Mouse (Mus musculus) hindbrain, embryonic 12.5 days (tissue): ENCODE results near the gene Lipm. TPM values are rescaled to one million over a fixed set of nuclear protein-coding genes. Genes with fewer than 3 reads are reported as not detected.

Experiments used
- ATAC-seq: fragments of 200-750 bp; cut with Nextera tagmentation; 2 replicates; pipeline ENCODE4 v1.8.0; 2017; ENCODE audit warnings: moderate TSS enrichment; ENCODE audit not compliant: low FRiP score
- H3K27ac ChIP-seq: fragments of 300-500 bp; sonication (generic); 2 replicates; pipeline ENCODE4 v1.5.1; 2016; ENCODE audit warnings: mild to moderate bottlenecking
- H3K27me3 ChIP-seq: fragments of 300-500 bp; sonication (generic); 2 replicates; pipeline ENCODE4 v1.6.1; 2016; ENCODE audit warnings: mild to moderate bottlenecking
- H3K36me3 ChIP-seq: fragments of 300-500 bp; sonication (generic); 2 replicates; pipeline ENCODE4 v1.6.1; 2016; ENCODE audit warnings: mild to moderate bottlenecking
- H3K4me1 ChIP-seq: fragments of 300-500 bp; sonication (generic); 2 replicates; pipeline ENCODE4 v1.6.1; 2016
- H3K4me2 ChIP-seq: fragments of 300-500 bp; sonication (generic); replicated peaks from 2 replicates; pipeline ENCODE4 v1.6.1; 2016; ENCODE audit warnings: mild to moderate bottlenecking
- H3K4me3 ChIP-seq: fragments of 300-500 bp; sonication (generic); 2 replicates; pipeline ENCODE4 v1.5.1; 2016; ENCODE audit warnings: mild to moderate bottlenecking
- H3K9ac ChIP-seq: fragments of 300-500 bp; sonication (generic); 2 replicates; pipeline ENCODE4 v1.6.1; 2016; ENCODE audit warnings: mild to moderate bottlenecking, moderate library complexity
- H3K9me3 ChIP-seq: fragments of 300-500 bp; sonication (generic); replicated peaks from 2 replicates; pipeline ENCODE4 v1.6.1; 2016; ENCODE audit warnings: mild to moderate bottlenecking
- WGBS: fragments of 180-500 bp; shearing (Covaris S2); methylation state at CpG from one replicate; pipeline ENCODE4 v1.1.7; 2016; 5-methylcytosine and 5-hydroxymethylcytosine counted together
- polyA plus RNA-seq: library from polyadenylated mRNA; unstranded; fragments of >200 nt; fragmentation: Nextera tagmentation; extraction: Ambion mirVana; gene quantifications from 2 replicates; pipeline ENCODE4 v1.2.1, GENCODE M21; 2016

Lipm gene
- polyA plus RNA-seq: not detected in 2 replicates

GRCm38 (mm10) chr19:34100633-34101032, at the start of gene Lipm:
Gene Lipm, plus strand, starts transcription at chr19:34100933.
- Histone ChIP-seq H3K9me3 (no peaks in the 10 kb centered on the region), H3K27me3 (no peaks in the 10 kb centered on the region), H3K36me3 (no peaks in the 10 kb centered on the region), H3K4me1 (no peaks in the 10 kb centered on the region), H3K4me3 (no peak within 1 kb of the TSS), H3K27ac (no peak within 1 kb of the TSS), H3K9ac (no peak within 1 kb of the TSS), H3K4me2 (no peak within 1 kb of the TSS)
- no peak for ATAC-seq
- 84% methylated on average over 4 of the region's 4 CpGs for WGBS

- WGBS: 72% methylated on average over 3 of the region's 3 CpGs
Observed at GRCm38 (mm10) chr19:34051502-34051901, 49.2 kb upstream of the Lipm start.

GRCm38 (mm10) chr19:34063547-34063946, 37.2 kb upstream of the Lipm start:
- WGBS: 65% methylated on average over 1 of the region's 1 CpGs
- no peaks in the 10 kb centered on the region for H3K27me3 ChIP-seq
- no peaks in the 10 kb centered on the region for H3K4me1 ChIP-seq
- H3K4me2 ChIP-seq: no peak overlapping the region
- ATAC-seq: no peak
- H3K27ac ChIP-seq: no peak overlapping the region
- no peaks in the 10 kb centered on the region for H3K36me3 ChIP-seq
- no peak overlapping the region for H3K4me3 ChIP-seq
- no peaks in the 10 kb centered on the region for H3K9me3 ChIP-seq
- no peak overlapping the region for H3K9ac ChIP-seq

More at GRCm38 (mm10) chr19:34051502-34051901, 49.2 kb upstream of the Lipm start:
- Histone ChIP-seq H3K27me3 (no peaks in the 10 kb centered on the region), H3K27ac (no peak overlapping the region), H3K4me1 (no peaks in the 10 kb centered on the region), H3K4me2 (no peak overlapping the region), H3K36me3 (no peaks in the 10 kb centered on the region), H3K4me3 (no peak overlapping the region), H3K9ac (no peak overlapping the region), H3K9me3 (no peaks in the 10 kb centered on the region)
- no peak for ATAC-seq

- no peak overlapping the region for H3K27ac ChIP-seq
- H3K4me2 ChIP-seq: no peak overlapping the region
- no peaks in the 10 kb centered on the region for H3K27me3 ChIP-seq
- WGBS: 86% methylated on average over 4 of the region's 4 CpGs
- no peaks in the 10 kb centered on the region for H3K9me3 ChIP-seq
- no peaks in the 10 kb centered on the region for H3K4me1 ChIP-seq
- H3K36me3 ChIP-seq: no peaks in the 10 kb centered on the region
- no peak overlapping the region for H3K4me3 ChIP-seq
- H3K9ac ChIP-seq: no peak overlapping the region
- ATAC-seq: no peak
Observed at GRCm38 (mm10) chr19:34064059-34064458, 36.7 kb upstream of the Lipm start.

GRCm38 (mm10) chr19:34066779-34067472, 33.8 kb upstream of the Lipm start, which contains the start of gene Lipn:
Gene Lipn, plus strand, starts transcription at chr19:34067358.
- no peak for ATAC-seq
- no peak within 1 kb of the TSS for H3K9ac ChIP-seq
- H3K9me3 ChIP-seq: no peaks in the 10 kb centered on the region
- H3K4me1 ChIP-seq: no peaks in the 10 kb centered on the region
- H3K4me2 ChIP-seq: no peak within 1 kb of the TSS
- H3K27me3 ChIP-seq: no peaks in the 10 kb centered on the region
- no peak within 1 kb of the TSS for H3K4me3 ChIP-seq
- 91% methylated on average over 9 of the region's 9 CpGs for WGBS
- no peaks in the 10 kb centered on the region for H3K36me3 ChIP-seq
- no peak within 1 kb of the TSS for H3K27ac ChIP-seq

GRCm38 (mm10) chr19:34074239-34074638, 26.5 kb upstream of the Lipm start:
- Histone ChIP-seq H3K4me1 (no peaks in the 10 kb centered on the region), H3K9me3 (no peaks in the 10 kb centered on the region), H3K27ac (no peak overlapping the region), H3K36me3 (no peaks in the 10 kb centered on the region), H3K4me3 (no peak overlapping the region), H3K4me2 (no peak overlapping the region), H3K27me3 (no peaks in the 10 kb centered on the region), H3K9ac (no peak overlapping the region)
- ATAC-seq: no peak

- Histone ChIP-seq H3K9ac (no peak overlapping the region), H3K4me3 (no peak overlapping the region), H3K4me2 (no peak overlapping the region), H3K27ac (no peak overlapping the region), H3K27me3 (no peaks in the 10 kb centered on the region), H3K36me3 (no peaks in the 10 kb centered on the region), H3K9me3 (no peaks in the 10 kb centered on the region), H3K4me1 (no peaks in the 10 kb centered on the region)
- 87% methylated on average over 2 of the region's 2 CpGs for WGBS
- ATAC-seq: no peak
Observed at GRCm38 (mm10) chr19:34078130-34078529, 22.6 kb upstream of the Lipm start.

- Histone ChIP-seq H3K27me3 (no peaks in the 10 kb centered on the region), H3K4me3 (no peak overlapping the region), H3K36me3 (no peaks in the 10 kb centered on the region), H3K27ac (no peak overlapping the region), H3K4me2 (no peak overlapping the region), H3K4me1 (no peaks in the 10 kb centered on the region), H3K9me3 (no peaks in the 10 kb centered on the region), H3K9ac (no peak overlapping the region)
- ATAC-seq: no peak
- 84% methylated on average over 3 of the region's 3 CpGs for WGBS
Observed at GRCm38 (mm10) chr19:34089011-34089680, 11.6 kb upstream of the Lipm start.

- no peaks in the 10 kb centered on the region for H3K4me1 ChIP-seq
- no peak overlapping the region for H3K4me2 ChIP-seq
- H3K9me3 ChIP-seq: no peaks in the 10 kb centered on the region
- no peak overlapping the region for H3K9ac ChIP-seq
- no peak overlapping the region for H3K4me3 ChIP-seq
- H3K27me3 ChIP-seq: no peaks in the 10 kb centered on the region
- no peak for ATAC-seq
- WGBS: 85% methylated on average over 5 of the region's 5 CpGs
- H3K36me3 ChIP-seq: no peaks in the 10 kb centered on the region
- no peak overlapping the region for H3K27ac ChIP-seq
Observed at GRCm38 (mm10) chr19:34095381-34095780, 5.4 kb upstream of the Lipm start.

GRCm38 (mm10) chr19:34096228-34096627, 4.5 kb upstream of the Lipm start:
- H3K27ac ChIP-seq: no peak overlapping the region
- no peaks in the 10 kb centered on the region for H3K4me1 ChIP-seq
- ATAC-seq: no peak
- no peak overlapping the region for H3K4me3 ChIP-seq
- no peak overlapping the region for H3K9ac ChIP-seq
- no peaks in the 10 kb centered on the region for H3K27me3 ChIP-seq
- H3K36me3 ChIP-seq: no peaks in the 10 kb centered on the region
- H3K9me3 ChIP-seq: no peaks in the 10 kb centered on the region
- WGBS: 88% methylated on average over 1 of the region's 1 CpGs
- no peak overlapping the region for H3K4me2 ChIP-seq

GRCm38 (mm10) chr19:34101888-34102287, 1.2 kb downstream of the Lipm start:
- no peaks in the 10 kb centered on the region for H3K9me3 ChIP-seq
- no peaks in the 10 kb centered on the region for H3K4me1 ChIP-seq
- H3K27me3 ChIP-seq: no peaks in the 10 kb centered on the region
- no peak overlapping the region for H3K4me3 ChIP-seq
- H3K4me2 ChIP-seq: no peak overlapping the region
- ATAC-seq: no peak
- 88% methylated on average over 7 of the region's 7 CpGs for WGBS
- H3K36me3 ChIP-seq: no peaks in the 10 kb centered on the region
- H3K9ac ChIP-seq: no peak overlapping the region
- no peak overlapping the region for H3K27ac ChIP-seq

GRCm38 (mm10) chr19:34104841-34105240, 4.1 kb downstream of the Lipm start:
- H3K9me3 ChIP-seq: no peaks in the 10 kb centered on the region
- H3K4me3 ChIP-seq: no peak overlapping the region
- H3K9ac ChIP-seq: no peak overlapping the region
- H3K4me2 ChIP-seq: no peak overlapping the region
- no peak for ATAC-seq
- no peaks in the 10 kb centered on the region for H3K4me1 ChIP-seq
- H3K27ac ChIP-seq: no peak overlapping the region
- WGBS: 88% methylated on average over 3 of the region's 3 CpGs
- no peaks in the 10 kb centered on the region for H3K27me3 ChIP-seq
- no peaks in the 10 kb centered on the region for H3K36me3 ChIP-seq

GRCm38 (mm10) chr19:34119102-34119501, 18.4 kb downstream of the Lipm start:
- H3K4me3 ChIP-seq: no peak overlapping the region
- no peak overlapping the region for H3K27ac ChIP-seq
- no peaks in the 10 kb centered on the region for H3K4me1 ChIP-seq
- no peak overlapping the region for H3K9ac ChIP-seq
- ATAC-seq: no peak
- WGBS: 72% methylated on average over 1 of the region's 1 CpGs
- H3K27me3 ChIP-seq: no peaks in the 10 kb centered on the region
- no peak overlapping the region for H3K4me2 ChIP-seq
- H3K9me3 ChIP-seq: no peaks in the 10 kb centered on the region
- no peaks in the 10 kb centered on the region for H3K36me3 ChIP-seq
